Mouse (Mus musculus): ENCODE measurements around the gene Il23r.
"Not testable (repeated sequence)": the region's sequence is repeated elsewhere in the genome, so short reads cannot be mapped to it uniquely, and the experiment has no call there.

Il23r gene

DNA sequence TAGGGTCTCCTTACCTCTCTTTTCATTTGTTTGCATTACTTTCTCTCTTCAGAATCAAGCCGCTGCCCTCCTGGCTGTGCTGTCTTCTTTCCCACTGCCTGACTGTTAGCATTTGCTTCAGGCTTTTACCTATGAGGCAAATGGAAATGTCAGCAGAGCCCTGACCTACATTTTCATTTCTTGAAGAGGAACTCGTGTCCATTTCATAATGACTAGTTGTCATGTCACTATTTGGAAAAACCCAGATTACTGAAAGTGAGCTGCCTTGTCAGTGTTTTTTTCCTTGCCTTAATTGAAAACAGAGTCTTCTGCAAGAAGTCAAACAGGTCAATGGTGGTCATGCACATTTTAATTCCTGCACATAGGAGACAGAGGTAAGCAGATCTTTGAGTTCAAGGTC, at the start of gene Il23r:
Gene Il23r (minus strand): TSS at position 101 of the 400 bp plus-strand sequence.
- DNase-seq = no peak

DNA sequence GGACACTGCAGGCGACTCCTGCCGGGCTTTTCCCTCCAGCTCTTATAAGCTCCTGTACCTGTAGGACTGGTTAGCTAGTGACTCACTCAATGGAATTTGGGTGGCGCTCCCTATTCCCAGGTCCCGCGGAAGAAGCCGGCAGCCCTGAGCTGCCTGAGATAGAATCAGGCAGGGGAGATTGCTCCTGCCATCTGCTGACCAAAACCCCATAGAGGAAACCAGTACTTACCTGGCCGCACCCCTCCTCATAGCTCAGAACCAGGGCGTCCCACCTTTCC, 44.1 kb upstream of the Il23r start, which contains the start of gene Tacstd2:
Gene Tacstd2 (minus strand): TSS at position 20 of the 278 bp plus-strand sequence.
- DNase-seq = no peak

DNA sequence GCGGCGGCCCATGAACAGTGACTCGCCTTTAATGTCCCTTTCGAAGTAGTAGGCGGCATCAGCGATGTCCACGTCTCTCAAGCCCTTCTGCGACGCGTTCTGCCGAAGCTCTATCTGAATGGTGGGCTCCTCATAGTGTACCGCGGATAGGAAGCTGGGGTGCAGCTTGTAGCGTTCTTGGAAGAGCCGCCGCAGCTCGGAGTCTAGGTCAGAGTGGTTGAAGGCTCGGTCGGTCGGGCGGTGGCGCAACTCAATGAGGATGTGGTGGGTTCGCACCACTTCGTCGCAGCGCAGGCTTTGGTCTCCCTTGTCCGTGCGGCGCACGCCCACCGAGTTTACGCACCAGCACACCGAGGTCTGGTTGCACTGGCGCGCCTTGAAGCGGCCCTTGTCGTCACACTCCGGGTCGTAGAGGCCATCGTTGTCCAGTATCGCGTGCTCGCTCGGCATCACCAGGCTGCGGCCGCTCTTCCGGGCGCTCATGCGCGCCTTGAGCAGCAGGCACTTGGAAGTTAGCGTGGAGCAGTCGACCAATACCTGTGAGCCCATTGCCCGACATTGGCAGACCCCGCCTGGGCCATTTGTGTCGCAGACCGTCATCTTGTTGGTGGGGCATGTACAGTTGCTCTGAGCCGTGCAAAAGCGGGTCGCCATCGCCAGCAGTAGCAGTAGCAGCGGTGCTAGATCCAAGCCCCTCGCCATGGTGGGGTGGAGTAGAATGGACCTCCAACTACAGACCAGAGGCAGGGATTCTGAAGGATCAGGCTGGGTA, 43.5 kb upstream of the Il23r start:
- DNase-seq = no peak

DNA sequence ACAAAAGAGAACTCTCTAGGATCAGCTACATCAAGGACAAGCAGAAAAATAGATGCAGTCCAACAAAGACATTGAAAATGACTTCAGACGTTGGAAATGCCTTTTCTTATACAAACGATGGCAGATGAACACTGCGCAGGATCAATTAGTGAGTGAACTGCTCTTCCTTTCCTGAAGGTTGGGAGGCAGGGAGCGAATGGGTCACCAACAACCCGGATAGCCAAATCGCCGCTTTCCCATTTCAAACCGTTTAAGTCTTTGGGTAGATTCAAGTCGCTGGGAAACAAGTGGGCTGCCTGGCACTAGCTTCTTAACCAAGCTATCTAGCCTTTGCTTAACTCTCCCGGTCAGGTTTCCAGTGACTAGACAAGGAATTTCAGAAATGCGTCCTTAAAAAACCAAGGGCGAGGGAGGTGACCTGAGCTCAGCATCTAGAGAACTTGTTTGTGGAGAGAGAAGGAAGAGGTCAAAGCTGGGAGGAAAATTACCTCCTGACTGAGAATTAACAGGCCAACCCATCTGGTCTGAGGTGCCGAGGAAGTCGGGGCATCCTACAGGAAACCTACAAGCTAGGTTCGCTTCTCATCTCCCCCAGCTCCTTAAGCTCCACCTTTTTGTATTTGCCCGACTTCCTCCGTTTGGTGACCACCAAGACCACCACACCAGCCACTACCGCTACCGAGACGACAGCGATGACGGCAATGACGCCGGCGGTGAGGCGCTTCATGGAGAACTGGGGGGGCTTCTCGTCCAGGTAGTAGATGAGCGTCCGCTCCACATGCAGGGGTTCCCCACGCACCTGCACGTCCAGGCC, 42.7 kb upstream of the Il23r start:
- DNase-seq = no peak

DNA sequence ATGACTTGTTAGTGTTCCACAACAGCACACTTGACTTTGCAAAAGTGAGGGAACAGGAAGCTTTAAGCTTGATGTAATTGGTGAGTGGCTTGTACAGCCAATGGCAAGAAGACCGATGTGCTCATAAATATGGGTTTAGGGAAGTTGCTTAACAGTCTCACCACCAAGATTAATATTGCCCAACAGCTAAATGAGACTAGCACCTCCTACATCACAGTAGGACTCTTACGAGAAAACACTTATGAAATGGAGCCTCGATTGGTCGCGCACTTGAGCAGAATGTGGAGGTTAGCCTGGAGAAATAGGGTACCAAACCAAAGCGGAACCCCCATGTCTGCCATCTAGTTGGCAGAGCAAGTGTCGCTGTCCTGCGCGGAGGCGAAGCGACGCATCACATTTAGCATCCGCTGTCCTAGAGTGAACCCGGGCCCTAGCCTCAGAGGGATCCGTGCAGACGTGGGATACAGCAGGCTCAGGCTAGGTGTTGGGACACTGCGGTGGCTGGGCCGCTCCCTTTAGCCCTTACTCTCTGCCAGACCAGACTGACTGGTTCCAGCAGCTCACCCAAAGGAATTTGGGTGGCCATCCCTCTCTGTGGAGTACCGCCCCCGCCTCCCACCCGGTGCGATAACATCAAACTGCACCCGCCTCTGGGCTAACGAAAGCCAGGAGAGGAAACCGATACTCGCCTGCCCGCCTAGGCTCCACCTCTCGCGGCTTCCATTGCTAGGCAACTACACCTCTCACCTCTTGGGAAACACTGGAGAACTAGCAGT, 41.2 kb upstream of the Il23r start:
- no peak for DNase-seq

DNA sequence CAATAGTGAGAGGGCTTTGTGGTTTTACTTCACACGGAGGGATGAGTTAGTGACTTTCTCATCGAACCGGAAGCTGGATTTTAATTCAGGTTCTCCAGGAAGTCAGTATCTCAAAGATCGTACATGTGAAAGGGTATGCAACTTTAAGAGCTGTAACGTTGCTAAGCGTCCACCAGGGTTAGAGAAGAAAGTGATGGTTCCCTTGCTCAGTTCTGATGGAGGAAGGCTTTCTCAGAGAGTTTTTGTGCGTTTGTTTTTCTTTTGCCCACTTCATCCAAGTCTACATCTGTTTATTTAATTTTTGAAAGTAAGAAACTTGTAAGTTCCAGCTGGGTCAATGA, 40.1 kb upstream of the Il23r start:
- DNase-seq = no peak

DNA sequence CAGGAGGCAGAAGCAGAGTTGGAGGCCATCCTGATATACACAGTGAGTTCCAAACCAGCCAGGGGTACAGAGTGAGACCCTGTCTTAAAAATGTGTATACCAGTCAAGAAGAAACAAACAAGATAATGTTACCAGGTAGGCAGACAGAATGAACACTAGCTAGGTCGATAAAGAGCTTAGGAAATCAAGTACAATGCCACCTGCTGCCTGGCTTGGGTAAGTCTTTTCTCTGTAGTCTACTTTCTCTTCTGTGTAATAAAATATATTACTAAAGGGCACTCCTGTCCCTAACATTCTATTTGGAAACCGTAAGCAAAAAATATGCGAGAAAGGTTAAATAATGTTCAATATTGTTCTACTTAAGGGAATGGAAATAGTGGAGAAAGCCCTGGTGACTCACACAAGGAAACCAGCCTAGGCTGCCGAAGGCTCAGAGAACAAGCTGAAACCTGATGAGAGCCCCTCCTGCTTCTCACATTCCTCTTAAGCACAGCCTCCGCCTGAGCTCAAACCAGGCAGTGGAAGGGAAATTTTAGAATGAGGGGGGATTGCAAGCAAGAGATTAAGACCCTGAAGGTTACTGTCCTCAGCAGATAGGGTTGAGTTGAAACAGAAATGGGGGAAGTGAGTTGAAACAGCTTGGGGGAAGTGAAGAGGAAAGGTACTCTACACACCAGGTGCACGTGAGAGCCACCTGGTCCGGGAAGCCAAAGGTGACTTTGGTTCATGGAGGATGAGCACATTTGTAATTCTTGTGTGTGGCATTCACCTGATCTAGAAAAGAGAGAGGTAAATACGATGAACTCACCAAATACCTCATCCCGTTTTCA, 39.6 kb upstream of the Il23r start:
- no peak for DNase-seq

DNA sequence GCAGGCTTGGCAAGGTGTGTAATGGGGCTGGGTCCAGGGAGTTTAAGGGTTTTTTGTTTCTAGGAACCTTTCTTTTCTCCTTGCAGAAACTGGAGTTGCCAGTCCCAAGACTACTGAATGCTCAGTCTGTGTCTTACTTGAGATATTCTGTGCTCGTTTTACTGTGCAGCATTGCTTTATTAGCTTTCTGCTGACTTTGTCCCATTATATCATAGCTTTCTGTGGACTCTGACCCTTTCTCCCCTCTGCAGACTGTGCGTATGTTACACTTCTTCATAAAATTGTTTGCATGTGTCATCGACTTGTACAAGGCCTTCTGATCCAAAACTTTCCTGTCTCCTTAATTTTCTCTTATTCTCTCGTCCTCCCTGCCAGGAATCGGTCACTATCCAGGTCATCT, 34.7 kb upstream of the Il23r start:
- DNase-seq = no peak

DNA sequence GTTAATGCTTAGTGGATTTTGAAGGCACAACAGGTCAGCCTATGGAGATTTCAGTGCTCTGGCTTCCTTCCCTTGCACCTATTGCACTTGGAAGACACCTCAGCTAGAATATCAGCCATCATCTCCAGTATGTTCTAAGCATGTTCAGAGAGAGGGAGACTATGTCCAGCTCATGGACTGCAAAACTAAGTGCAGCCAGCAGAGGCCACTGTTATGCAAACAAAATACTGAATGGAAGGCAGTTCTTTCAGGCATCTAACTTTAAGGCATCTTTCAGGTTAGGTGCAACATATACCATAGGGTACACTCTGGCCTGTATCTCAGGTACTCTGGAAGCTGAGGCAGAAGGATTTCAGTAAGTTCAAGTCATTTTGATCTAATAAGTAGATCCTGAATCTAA, 19.1 kb upstream of the Il23r start:
- no peak for DNase-seq

DNA sequence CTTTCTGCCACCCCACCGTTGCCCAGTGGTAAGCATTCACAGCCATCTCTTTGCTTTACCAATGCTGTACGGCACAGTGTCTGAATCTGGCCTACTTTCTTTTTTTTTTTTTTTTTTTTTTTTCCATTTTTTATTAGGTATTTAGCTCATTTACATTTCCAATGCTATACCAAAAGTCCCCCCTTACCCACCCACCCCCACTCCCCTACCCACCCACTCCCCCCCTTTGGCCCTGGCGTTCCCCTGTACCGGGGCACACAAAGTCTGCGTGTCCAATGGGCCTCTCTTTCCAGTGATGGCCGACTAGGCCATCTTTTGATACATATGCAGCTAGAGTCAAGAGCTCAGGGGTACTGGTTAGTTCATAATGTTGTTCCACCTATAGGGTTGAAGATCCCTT, 10.3 kb upstream of the Il23r start:
- not testable (repeated sequence) for DNase-seq

DNA sequence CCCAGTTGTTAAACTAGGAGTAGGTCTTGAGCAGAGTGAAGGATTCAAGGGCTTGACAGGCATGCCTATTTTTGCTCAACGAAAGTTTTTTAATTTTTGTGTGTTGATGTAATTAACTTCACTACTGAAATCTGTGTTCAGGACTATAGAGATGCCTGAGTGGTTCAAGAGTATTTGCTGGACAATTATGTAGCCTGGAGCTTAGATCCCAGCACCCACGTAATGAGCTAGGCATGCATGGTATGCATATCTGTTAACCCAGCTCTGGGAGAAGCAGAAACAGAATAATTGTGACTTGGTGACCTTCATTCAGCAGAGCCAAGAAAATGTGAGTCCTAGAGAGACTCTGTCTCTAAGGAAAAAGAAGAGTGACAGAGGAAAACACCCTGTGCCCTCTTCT, 10.6 kb downstream of the Il23r start:
- DNase-seq = no peak

DNA sequence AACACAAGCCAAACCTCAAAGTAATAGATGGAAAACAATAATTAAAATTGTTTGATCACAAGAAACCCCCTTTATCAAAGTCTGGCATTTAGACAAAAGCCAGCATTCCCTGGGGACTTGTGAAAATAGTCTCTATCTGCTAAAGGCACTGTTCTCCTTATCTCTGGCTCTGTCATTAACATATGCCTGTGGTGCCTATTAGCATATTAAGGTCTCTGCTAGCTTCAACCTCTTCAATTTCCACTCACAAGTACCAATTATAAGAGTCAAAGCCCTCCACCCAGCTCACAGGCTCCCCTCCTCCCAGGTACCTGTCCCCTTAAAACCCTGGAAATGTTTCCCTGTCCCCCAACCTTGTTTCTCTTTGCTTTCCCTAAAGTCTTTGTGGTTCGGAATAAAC, 20.4 kb downstream of the Il23r start:
- no peak for DNase-seq

DNA sequence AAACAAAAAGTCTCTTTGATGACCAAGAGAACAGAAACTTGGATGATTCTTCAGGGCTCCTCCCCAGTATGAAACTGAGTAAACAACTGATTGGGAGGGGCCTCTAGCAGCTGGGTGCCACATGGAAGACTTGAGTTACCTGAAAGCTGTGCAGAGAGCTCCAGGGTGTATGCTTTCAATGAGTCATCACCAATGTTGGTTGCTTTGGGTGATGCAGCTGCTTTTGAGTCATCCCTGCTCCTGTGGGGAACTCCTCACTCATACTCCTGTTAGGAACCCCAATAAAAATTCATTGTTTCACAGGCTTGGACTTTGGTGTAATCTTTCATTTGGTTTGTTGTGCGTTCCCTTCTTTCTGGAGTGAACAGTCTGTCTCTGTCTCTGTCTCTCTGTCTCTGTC, 32.2 kb downstream of the Il23r start:
- no peak for DNase-seq

DNA sequence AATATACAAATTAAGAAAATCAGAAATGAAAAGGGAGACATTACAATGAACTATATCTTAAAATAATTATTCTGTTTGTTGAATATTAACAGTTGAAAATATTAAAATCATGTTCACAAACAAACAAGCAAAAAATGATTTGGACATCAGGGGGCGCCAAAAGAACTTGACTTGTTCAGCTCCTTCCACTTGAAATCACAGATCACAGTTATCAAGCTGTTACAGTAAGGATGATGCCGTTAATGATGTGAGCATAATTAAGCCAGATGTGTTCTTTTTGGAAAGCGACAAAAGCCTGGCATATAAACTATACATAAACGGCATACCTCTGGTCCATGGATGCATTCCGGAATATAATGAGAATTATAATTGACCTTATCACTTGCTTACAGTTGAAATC, 40.3 kb downstream of the Il23r start:
- DNase-seq = no peak

DNA sequence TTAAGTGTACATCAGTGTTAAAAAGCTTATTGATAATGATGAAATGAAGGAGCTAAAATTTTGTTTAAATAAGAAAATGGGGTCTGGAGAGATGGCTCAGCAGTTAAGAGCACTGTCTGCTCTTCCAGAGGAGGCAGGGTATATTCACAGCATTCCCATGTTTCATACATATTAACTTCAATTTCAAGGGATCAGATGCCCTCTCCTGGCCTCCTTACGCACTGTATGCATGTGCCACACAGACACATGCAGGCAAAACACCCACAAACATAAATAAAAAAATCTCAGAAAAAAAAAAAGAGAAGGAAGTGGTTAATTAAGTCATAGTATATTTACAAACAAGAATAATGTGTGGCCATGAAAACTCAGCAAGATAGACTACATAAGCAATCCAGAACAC, 45.8 kb downstream of the Il23r start:
- DNase-seq = no peak

DNA sequence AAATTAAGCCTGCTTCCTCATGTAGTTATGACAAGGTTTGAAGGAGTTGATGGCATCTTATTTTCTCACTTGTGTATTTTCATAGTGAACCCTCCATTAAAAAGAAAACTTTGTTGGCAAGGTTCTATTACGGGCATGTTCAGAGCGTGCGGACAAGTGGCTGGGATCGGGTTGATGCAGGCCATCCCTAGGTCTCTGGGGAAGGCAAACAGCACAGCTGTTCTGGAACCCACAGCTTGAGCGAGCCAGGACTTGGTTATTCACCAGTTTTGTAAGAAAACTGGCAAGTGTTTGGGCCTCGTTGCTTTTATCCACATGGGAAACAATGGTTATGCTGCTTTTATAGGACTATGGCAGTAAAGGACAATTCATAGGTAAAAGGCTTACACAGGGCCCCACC, 48.5 kb downstream of the Il23r start:
- no peak for DNase-seq

DNA sequence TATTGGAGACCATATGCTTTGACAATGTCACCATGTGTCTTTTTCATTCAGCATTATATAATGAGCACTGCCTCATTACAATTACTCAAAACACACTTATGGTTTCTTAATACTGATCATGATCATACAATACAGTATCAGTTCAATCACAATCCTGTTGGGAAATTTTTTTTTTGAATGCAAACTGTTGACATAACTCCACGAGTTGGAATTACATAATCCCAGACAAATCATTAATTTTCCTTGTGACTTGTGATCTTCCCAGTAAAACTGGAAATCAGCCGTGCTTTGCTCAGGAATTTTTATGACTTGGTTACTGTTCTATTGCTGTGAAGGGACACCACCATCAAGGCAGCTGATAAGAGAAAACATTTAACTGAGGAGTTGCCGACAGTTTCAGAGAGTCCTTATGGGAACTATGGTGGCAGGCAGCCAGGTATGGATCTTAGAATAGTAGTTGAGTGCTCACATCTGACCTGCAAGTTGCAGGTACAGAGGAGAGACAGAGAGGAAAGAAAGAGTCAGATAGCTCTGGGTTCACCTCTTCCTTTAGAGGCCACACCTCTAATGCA, 53.8 kb downstream of the Il23r start:
- no peak for DNase-seq

DNA sequence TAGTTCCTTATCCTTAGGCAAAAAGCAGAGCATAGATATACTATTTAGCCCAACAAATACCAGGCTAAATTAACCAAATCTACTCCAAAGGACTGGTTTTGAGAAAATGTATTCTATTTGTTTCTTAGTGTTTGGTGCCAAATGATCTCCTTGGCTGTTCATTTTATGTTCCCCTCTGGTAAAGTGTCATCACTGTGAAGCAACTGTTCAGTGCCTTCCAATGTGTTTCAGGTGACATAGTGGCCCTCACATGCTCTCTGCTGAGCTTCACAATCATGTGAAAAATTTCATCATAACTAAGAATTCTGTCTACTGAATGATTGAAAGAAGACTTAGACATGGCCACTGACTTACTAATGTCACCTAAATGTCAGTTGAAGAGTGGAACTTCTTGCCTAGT, 54.6 kb downstream of the Il23r start:
- DNase-seq = no peak

DNA sequence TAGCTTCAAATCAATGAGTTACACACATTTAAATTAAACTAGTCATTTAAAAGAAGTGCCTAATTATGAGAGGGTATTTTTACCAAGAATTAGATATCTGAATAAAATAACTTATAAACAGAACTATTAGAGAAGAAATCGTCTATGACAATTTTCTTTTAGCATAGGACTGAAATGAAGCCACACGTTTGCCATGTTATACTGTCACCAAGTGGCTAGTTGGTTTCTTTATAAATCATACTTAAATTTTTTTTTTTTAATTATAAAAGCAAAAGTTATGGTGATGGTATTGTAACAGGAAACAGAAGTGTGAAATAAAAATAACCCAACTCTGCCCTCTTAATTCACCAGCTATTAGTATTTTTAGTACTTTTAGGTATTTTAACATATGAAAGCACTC, 55.4 kb downstream of the Il23r start:
- no peak for DNase-seq

DNA sequence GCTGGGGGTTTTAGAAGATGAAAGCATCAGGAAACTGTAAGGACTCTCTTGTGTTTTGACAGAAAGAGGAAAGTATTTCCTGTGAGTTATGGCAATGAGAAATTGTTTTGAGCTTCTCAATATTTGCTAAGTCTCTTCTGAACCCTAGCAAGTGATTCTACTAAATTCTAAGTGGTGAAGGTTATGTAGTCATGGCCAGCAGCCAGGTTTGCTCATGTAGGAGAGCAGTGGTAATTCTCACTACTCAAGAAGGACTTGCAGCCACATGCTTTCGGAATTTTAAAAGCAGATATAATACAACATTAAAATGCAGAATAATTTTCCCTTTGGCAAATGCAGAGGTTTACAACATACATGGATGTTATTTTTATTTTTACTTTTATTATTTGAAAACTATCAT, 55.9 kb downstream of the Il23r start:
- DNase-seq = no peak

DNA sequence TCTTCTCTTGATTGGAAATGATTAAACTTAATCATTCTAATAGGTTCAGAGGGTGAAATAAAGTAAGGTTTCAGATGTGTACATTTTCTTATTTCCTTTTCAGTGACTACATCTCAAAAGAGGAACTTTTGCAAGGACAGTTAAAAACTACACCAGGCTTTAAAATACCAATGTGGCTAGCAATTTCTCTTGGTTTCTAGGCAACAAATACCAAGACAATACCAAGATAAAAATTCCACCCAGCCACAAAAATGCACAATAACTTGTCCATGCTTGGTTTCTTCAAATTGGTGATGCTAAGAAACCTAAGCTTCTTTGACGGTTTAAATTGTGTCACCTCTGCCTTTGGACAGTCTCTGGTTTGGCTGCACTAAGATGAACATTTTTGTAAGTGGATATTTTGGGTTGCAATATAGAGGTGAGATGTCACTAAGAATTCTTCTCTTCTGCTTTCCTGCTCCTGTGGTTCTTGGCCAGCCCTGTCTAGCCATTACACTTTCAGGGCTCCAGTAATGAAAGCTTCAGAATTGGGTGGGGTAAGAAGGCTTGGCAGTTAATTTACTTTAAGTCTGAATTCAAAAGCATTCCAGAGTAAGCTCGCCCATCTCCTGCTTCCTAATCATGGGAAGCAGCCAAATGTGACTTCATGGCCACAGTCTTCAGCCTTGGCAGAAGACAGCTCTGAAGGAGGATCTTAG, 56.8 kb downstream of the Il23r start:
- no peak for DNase-seq

DNA sequence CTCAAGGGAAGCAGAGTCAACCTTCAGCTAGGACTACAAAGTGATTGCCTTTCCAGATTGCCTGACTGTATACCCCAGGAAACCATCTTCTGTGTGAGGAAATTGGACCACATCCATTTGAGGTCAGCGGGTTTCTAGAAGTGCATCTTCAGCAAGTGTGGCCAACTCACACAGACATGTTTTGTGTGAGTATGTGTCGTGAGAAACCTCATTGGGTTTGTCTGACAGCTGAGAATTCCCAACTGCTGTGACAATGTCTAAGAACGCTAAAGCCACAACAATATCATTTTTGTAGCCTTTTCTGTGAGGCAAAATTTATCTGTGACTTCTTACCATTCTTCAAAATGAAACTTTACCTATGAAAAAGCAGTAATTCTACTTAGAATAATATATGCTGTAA, 59.8 kb downstream of the Il23r start:
- DNase-seq = no peak

Data from cerebellum, adult 9-11 months (tissue).